Mouse (Mus musculus): Measurements from ENCODE around the gene Cacna2d3. TPM values are rescaled to one million over a fixed set of nuclear protein-coding genes. Genes with fewer than 3 reads are reported as not detected.

The Cacna2d3 gene
- total RNA-seq, 2 experiments from 2014 or later = 2.2 to 2.8 TPM

- DNase-seq = no peak
Measured at GRCm38 (mm10) chr14:29387761-29388160, 333.9 kb downstream of the Cacna2d3 start.

GRCm38 (mm10) chr14:29385500-29385899 is 336.2 kb downstream of the Cacna2d3 start:
- no peak for DNase-seq

GRCm38 (mm10) chr14:29382786-29383185 is 338.9 kb downstream of the Cacna2d3 start:
- no peak for DNase-seq

DNA sequence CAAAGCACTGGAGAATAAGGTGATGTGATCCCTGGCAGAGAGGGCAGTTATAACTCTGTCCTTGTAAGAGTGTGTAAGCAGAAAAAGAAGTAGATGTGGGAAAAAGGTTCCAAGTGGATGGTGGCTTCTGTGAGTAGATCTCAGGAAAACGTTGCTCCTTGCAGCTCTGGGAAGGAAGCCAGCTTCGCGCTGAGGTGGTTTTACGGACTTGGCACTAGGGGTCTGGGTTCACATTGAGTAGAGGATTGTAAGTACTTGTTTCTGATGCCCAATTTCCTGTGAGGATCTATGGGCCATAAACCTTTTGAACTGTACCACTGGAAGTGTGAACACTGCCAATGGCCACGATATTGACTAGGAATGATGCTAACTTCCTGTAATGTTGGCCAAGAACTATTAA is 354.8 kb downstream of the Cacna2d3 start:
- no peak for DNase-seq

GRCm38 (mm10) chr14:29362448-29362847 is 359.2 kb downstream of the Cacna2d3 start:
- DNase-seq = no peak

- no peak for DNase-seq
Measured at GRCm38 (mm10) chr14:29350627-29351026, 371.0 kb downstream of the Cacna2d3 start.

DNA sequence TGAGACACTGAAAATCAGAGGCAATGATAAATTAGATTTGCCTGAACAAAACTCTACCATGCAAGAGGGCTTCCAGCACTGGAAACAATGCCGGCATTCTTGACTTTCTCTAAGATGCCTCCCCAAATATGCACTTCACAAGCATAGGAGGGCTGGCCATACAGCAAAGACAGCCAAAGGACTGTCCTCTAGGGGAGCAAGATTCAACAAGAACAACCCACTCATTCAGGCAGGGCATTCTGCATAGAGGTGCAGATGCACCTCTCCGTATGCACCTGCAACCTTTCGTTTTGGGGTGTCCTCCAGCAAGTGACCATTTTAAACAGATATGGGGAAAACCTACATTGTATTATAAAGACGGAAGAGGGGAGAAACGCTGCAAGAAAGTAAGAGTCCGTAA is 380.1 kb downstream of the Cacna2d3 start:
- DNase-seq = no peak

DNA sequence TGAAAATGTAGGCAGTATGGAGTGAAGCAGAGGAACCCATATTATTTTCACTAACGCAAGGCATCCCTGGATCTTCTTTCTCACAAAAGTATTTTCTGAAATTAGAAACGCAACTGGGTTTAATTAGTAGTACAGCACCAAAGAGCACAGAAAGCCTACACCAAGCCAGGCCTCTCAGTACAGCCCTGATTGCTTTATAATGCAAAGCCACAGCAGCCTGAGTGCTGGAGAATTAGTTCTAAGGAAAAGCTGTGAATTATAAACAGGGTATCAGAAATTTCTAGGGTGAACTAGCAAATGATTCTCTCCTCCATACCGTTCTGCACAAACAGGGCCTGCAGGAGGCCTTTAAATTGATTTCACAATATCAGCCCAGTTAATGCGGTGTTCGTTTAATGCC is 380.9 kb downstream of the Cacna2d3 start:
- DNase-seq = no peak

DNA sequence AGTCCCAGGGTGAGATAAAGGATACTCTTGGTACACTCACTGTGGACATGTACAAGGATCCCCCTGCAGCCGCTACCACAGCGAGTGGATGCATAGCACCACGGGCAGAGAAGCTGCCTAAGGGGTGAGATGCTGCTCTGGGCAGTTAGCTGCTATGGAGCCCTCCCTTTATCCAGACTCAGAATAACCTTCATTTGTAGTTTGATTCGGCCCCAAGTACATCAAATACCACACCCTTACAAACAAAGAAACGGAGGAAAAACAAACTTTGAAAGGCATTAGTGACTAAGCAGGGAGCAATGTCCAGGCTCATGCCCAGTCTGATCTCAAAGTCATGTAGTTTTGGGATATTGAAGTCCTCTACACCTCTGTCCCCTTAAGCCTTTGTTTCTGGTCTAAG is 386.8 kb downstream of the Cacna2d3 start:
- DNase-seq = no peak

DNA sequence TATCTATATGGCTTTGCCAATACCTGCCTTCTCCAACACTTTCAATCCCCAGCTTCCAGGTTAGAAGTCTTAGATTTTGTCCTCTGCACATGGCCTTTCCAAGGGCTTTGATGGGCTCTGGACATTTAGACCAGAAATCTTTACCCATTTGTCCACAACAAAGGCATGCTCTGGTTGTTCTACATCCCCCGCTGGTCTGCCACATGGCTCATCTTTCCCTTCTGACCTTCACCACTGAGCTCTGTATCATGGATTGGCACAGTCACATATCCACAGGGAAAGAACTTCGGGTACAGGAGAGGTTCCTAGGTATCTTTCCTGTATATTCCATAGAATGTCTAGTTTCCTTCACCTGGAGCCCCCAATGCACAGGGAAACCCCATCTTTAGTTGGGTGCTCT is 387.4 kb downstream of the Cacna2d3 start:
- DNase-seq = no peak

DNA sequence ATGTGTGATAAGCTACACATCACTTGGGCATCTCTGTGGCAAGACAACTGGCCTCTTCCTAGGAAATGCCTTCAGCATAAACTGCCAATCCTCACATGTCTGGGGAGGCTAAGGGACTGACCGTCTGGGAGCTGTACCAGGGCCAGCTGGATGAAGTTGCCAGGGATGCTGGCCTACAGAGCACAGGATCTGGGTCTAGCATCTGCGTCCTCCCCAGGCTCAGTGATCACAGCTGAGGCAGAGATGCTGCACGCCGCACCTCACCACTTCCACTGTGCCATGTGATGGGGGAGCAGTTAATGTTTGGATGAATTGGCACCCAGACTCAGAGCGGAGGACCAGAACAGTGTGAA is 397.3 kb downstream of the Cacna2d3 start:
- DNase-seq = no peak

DNA sequence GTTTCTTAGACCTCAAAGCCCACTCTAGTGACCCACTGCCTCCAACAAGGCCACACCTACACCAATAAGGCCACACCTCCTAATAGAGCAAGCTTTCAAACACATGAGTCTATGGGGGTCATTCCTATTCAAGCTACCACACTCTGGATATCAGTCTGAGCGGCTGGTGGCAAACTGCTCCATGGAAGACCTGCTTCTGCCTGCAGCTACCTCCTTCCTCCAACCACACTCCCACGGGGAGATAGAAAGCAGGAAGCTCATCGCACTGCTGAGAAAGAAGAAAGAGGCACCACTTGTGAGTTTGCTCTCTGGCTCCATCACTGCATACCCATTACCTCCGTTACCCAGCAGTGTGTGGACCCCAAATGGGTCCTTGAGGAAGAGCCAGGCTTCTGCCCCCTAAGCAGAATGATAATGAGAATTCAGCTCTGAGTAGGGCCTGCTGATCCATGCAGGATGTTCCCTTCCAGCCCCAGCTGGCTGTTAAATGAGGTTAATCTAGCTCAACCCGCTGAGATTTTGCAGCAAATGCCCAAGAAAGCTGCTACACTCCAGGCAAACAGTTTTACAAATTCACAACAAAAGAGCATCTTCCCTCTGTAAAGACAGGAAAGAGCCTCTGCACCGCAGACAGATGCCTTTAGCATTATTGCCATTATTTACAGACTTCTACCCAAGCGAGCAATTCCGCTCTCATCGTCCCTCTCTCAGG is 397.8 kb downstream of the Cacna2d3 start:
- DNase-seq = no peak

DNA sequence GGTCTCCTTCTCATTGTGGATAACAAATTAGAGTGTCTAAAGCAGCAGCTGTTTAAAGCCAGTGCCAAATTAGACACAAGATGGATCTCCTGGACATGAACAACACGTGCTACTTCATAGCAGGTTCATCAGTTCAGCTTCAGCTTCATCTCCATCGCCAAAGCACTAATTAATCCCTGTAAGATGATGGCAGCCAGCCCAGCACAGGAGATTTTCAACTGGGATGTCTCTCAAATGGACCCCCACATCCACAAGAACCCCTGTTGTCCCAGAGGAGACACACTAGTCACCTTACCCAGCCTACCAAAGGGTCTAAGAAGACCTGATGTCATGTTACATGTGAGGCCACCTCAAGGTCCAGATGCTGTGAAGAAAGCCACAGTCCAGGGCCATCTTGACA is 408.2 kb downstream of the Cacna2d3 start:
- DNase-seq = no peak

- no peak for DNase-seq
Measured at GRCm38 (mm10) chr14:29305623-29306022, 416.0 kb downstream of the Cacna2d3 start.

GRCm38 (mm10) chr14:29296185-29296754 is 425.4 kb downstream of the Cacna2d3 start:
- DNase-seq = no peak

- DNase-seq = no peak
Measured at GRCm38 (mm10) chr14:29278901-29279300, 442.8 kb downstream of the Cacna2d3 start.

GRCm38 (mm10) chr14:29278401-29278800 is 443.3 kb downstream of the Cacna2d3 start:
- DNase-seq = no peak

DNA sequence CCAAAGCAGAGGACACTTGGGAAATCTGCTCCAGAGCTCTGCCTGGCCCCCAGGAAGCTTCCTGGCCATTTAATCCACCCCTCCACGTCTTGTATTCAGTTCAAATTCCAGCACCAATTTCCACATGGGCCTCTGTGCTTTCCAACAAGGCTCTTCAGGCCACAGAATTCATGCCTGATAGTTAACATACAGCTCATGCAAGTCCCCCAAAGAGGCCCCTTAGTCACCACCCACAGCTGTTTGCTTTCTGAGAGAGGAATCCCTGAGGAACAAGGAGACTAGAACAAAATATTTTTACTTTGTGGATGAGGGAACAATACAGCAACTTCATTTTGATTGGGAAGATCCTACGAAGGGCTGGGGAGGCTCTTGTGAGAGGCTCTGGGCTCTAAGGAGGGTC is 444.0 kb downstream of the Cacna2d3 start:
- no peak for DNase-seq

GRCm38 (mm10) chr14:29273890-29274289 is 447.8 kb downstream of the Cacna2d3 start:
- DNase-seq = no peak

GRCm38 (mm10) chr14:29270541-29270940 is 451.1 kb downstream of the Cacna2d3 start:
- no peak for DNase-seq

DNA sequence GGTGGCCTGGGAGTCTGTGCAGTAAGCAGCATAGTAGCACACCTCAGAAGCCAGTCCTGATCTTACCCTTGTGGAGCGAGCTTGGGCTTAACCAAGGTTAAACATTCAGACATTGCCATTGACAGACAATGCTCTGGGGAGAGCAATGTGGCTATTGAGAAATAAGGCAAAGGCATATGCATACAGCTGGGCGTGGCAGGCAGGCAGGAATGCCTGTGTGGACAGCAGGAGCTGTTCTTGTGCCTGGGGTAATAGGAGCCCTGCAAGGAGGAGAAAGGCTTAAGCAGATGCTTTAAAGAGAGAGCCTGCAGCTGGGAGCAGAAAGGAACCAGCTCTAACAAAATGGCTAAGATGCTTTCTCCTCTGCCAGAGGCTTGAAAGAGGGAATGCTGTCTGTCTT is 451.8 kb downstream of the Cacna2d3 start:
- DNase-seq = no peak

DNA sequence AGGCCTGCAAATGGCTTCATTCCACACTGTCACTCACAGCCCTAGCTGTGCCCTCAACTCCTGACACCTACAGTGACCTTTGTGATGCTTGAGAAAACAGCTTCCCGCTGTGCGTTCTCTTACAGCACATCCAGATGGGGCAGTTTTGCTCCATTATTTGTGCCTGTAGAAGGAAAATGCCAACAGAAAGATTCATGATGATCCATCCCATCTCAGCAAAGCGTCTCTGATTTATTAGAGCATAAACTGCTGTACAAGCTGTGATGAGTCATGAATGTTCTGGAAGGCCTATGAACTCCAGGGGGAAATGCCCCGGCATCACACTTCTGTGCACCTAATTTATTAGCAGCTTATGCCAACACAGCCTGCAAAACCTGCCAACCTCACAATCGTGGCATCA is 453.1 kb downstream of the Cacna2d3 start:
- no peak for DNase-seq

- no peak for DNase-seq
Measured at GRCm38 (mm10) chr14:29267233-29267874, 454.3 kb downstream of the Cacna2d3 start.

GRCm38 (mm10) chr14:29260621-29261020 is 461.0 kb downstream of the Cacna2d3 start:
- DNase-seq = no peak
